Mouse (Mus musculus): ENCODE results near the gene Hist1h1d.
A peak's percentile ranks its signal among the peaks of the same experiment; 100 is the strongest.
"Not testable (repeated sequence)": the region's sequence is repeated elsewhere in the genome, so short reads cannot be mapped to it uniquely, and the experiment has no call there.

Gene Hist1h1d

DNA sequence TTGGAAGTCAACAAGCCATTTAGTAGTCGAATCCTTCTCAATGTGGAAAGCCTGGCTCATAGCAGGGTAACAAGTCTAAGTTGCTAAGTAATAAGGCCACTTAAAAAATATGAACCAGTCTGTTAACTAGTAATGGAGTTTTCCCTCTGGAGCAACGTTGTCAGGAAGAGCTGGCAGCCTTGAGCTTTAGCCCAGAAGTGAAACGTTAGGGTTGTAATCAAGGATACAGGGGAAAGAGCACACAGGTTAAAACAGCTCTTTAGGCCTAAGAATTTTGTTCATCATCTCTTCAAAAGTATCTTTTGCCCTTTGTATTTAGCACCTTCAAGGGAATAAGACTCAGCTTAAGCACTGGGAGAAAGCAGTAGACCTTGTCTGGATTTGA lies 2.3 kb upstream of the Hist1h1d start:
- DNase-seq = no peak

- DNase-seq = peak; percentile 74
Measured at GRCm38 (mm10) chr13:23551146-23551834, 1.8 kb upstream of the Hist1h1d start, which contains the start of gene Hist1h4f. Gene Hist1h4f, minus strand, starts transcription at chr13:23551648.

GRCm38 (mm10) chr13:23551931-23552914 lies 839 bp upstream of the Hist1h1d start:
- DNase-seq = no peak

GRCm38 (mm10) chr13:23554393-23554792 lies 1.3 kb downstream of the Hist1h1d start:
- DNase-seq = no peak

DNA sequence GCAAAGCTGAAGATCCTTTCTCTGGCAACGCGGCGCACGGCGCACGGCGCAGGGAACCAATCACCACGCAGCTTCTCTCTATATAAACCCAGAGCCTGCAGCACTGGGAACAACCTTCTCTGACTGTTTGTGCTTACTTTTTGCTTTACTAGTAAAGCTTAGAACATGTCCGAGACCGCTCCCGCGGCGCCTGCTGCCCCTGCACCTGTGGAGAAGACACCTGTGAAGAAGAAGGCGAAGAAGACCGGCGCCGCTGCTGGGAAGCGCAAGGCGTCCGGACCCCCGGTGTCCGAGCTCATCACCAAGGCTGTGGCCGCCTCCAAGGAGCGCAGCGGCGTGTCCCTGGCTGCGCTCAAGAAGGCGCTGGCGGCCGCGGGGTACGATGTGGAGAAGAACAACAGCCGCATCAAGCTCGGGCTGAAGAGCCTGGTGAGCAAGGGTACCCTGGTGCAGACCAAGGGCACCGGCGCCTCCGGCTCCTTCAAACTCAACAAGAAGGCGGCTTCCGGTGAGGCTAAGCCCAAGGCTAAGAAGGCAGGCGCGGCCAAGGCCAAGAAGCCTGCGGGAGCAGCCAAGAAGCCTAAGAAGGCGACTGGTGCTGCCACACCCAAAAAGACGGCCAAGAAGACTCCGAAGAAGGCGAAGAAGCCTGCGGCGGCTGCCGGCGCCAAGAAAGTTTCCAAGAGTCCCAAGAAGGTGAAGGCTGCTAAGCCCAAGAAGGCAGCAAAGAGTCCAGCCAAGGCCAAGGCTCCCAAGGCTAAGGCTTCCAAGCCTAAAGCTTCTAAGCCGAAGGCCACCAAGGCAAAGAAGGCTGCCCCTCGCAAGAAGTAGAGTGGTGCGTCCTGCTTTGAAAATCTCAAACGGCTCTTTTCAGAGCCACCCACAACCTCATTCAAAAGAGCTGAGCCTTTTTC lies 2.1 kb downstream of the Hist1h1d start:
- peak; percentile 58 for DNase-seq

GRCm38 (mm10) chr13:23555839-23556416 lies 2.9 kb downstream of the Hist1h1d start:
- peak; percentile 48 for DNase-seq

DNA sequence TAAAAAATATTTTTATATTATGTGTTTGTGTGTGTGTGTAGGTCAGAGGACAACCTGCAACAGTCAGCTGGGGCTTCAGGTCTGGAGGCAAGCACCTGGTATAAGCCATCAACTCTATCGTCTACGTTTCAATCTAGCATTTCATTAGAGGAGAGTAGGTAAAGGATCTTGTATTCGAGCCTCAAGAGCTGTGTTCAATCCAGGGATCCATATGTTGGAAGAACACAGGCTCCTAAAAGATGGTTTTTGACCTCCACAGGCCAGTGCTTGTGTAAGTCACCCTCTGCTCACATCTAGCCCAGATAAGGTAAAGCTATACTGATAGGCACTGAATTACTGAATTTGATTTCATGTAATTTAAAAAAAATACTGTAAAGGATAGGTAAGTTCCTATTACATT lies 3.8 kb downstream of the Hist1h1d start:
- no peak for DNase-seq

GRCm38 (mm10) chr13:23560699-23561098 lies 7.6 kb downstream of the Hist1h1d start:
- not testable (repeated sequence) for DNase-seq

DNA sequence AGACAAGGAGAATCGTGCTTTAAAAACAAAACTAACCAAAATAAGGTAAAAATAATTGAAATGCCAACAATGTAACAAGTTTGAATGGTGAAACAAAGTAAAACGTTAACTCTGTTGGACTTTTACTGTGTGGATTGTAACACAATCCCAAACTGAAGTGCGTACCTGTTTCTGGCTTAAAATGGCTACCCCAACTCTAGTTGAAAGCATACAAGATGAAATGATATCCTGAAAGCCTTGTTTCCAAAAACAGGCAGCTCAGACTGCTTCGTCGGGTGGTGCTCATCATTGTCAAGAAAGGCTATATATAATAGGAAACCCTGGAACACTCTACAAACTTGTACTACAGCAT lies 8.4 kb downstream of the Hist1h1d start:
- not testable (repeated sequence) for DNase-seq

DNA sequence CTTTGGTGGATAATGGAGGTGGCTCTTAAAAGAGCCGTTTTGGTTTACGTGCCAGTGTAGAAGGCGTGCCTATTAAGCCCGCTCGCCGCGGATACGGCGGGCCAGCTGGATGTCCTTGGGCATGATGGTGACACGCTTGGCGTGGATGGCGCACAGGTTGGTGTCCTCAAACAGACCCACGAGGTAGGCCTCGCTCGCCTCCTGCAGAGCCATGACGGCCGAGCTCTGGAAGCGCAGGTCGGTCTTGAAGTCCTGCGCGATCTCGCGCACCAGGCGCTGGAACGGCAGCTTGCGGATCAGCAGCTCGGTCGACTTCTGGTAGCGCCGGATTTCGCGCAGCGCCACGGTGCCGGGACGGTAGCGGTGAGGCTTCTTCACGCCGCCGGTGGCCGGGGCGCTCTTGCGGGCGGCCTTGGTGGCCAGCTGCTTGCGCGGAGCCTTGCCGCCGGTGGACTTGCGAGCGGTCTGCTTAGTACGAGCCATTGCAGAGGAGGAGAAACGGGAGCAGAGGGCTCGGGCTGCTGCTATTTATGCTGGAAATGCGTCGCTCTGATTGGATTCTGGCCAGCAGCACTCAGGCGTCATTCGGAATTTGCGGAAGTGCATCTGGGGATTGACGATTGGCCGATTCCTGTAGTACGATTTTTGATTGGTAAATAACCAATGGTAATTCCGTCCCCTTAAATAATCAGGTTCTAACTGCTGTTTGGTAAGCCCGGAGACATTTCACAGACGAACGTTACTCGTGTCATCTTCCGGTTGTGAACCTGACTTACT lies 9.0 kb downstream of the Hist1h1d start, which contains the start of gene Hist1h3e:
Gene Hist1h3e, minus strand, starts transcription at position 487 of the 777 bp plus-strand sequence.
- DNase-seq = peak; percentile 89

GRCm38 (mm10) chr13:23562699-23563462 lies 9.8 kb downstream of the Hist1h1d start:
- no peak for DNase-seq

GRCm38 (mm10) chr13:23564482-23564881 lies 11.4 kb downstream of the Hist1h1d start:
- DNase-seq = no peak

DNA sequence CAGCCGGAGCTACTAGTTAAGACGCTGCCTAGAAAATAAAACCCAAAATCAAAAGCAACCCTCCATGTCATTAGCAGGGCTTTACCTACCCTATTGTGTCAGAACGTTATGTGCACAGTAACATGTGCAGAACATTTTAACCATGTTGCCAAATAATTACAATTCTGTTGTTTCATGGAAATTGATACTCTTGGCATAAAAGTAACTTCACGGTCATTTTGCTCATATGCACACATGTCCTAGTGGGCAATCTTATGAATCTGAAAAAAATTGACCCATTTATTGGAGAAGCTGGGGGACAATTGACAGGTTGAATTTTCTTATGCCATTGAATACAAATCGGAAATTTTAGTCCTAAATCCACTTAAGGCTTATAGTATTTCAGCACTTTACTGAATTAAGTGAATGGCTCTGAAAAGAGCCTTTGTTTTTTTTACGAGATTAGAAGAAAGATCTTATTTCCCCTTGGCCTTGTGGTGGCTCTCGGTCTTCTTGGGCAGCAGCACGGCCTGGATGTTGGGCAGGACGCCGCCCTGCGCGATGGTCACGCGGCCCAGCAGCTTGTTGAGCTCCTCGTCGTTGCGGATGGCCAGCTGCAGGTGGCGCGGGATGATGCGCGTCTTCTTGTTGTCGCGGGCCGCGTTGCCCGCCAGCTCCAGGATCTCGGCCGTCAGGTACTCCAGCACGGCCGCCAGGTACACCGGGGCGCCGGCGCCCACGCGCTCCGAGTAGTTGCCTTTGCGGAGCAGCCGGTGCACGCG lies 17.4 kb downstream of the Hist1h1d start:
- DNase-seq = not testable (repeated sequence)

GRCm38 (mm10) chr13:23571022-23571503 lies 18.0 kb downstream of the Hist1h1d start, which contains the start of the genes Hist1h2ae and Hist1h2bg:
Gene Hist1h2ae, minus strand, starts transcription at chr13:23571220.
Gene Hist1h2bg, plus strand, starts transcription at chr13:23571396.
- peak; percentile 58 for DNase-seq

DNA sequence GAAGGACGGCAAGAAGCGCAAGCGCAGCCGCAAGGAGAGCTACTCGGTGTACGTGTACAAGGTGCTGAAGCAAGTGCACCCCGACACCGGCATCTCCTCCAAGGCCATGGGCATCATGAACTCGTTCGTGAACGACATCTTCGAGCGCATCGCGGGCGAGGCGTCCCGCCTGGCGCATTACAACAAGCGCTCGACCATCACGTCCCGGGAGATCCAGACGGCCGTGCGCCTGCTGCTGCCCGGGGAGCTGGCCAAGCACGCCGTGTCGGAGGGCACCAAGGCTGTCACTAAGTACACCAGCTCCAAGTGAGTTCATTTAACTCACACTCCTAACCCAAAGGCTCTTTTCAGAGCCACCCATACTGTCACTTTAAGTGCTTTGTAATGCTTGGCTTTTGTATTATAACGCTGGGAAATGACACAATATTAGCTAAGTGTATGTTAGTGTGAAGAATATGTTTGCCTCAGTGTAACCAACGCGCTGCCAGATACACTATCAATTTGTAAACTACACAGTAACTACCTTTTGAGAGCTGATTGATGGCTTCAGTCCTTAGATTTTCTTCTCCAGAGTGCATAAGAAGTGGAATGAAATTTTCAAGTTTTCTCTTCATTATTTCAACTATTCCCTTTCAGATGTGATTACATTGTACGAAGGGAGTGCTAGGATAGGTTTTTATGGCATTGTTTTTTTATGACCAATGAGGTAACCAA lies 18.6 kb downstream of the Hist1h1d start:
- not testable (repeated sequence) for DNase-seq

DNA sequence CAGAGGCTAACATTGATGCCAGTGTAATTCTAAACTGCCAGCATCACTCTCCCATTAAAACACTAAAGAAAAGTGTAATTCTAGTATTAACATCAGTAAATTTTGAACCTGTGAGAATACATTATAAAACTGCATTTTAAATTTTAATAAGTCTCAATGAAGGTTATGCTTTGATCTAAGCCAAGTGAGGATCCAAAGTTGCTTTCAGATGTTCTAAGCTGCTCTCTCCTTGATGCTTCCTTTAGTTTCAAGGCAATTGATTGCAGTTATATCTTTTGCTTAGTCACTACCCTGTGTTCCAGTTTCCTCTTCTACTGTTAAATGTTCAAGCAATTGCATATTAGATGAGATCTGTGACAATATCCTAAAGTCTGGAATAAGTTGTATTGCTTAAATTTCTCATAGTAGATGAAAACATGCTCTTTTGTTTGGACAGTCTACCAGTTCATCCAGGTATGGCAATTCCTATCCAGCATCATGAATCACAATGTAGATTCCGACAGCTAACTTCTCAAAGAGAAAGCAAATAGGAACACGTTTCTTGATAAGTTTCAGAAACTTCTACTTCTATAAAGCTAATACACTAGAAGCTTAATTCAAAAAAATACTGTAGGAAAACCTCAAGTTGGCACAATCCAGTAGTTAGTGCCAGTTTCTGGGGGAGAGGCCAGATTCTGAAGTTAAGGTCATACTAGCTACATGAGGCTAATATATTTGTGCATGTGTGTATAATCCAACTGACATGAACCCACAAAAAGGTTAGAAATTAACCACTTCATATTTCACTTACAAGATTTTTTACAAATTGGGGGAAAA lies 19.4 kb downstream of the Hist1h1d start:
- no peak for DNase-seq

- not testable (repeated sequence) for DNase-seq
Measured at GRCm38 (mm10) chr13:23573034-23573897, 20.2 kb downstream of the Hist1h1d start.

All from kidney, adult 18-20 months (tissue).